Mouse (Mus musculus) heart, adult 2 months (tissue): Measurements from ENCODE around the gene Nme3.

Experiments
- CTCF ChIP-seq: fragments of 200-600 bp; IDR thresholded peaks from 2 replicates; pipeline ENCODE4 v1.8.1; 2022; ENCODE audit warnings: antibody characterized with exemption, mild to moderate bottlenecking, moderate library complexity
- EP300 ChIP-seq: fragments of 200-500 bp; IDR thresholded peaks from 2 replicates; pipeline ENCODE4 v1.6.1; 2011; ENCODE audit warnings: low read depth, low read length, control low read depth; ENCODE audit not compliant: insufficient read depth
- POLR2A ChIP-seq: fragments of 200-500 bp; IDR thresholded peaks from 2 replicates; pipeline ENCODE4 v1.6.1; 2011; ENCODE audit warnings: mild to moderate bottlenecking, low read depth, low read length, control low read depth; ENCODE audit not compliant: insufficient read depth

DNA sequence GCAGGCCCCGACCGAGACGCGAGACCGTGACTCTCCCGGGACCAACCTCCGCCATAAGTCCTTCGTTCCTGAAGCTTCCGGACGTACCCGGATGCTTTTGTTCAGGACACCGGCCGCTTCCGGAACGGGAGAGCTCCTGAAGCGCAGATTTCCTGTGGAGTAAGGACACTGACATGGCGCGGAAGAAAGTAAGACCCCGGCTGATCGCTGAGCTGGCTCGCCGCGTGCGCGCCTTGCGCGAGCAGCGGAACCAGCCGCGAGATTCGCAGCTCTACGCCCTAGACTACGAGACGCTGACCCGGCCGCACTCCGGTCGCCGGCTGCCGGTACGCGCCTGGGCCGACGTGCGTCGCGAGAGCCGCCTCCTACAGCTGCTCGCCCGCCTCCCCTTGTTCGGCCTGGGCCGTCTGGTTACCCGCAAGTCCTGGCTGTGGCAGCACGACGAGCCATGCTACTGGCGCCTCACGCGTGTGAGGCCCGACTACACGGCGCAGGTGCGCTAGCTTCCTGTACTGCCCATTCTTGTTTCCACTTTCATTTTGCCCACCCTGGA lies 1.2 kb upstream of the Nme3 start, which contains the start of the genes Eme2 and Mrps34:
- TF ChIP-seq CTCF (no peak), EP300 (peak; percentile 72; the same call in 1 of the 2 replicates), POLR2A (peak; percentile 82)
